Mouse (Mus musculus): ENCODE data around the gene Gli3. TPM values are rescaled to one million over a fixed set of nuclear protein-coding genes. Genes with fewer than 3 reads are reported as not detected.

The Gli3 gene
- polyA plus RNA-seq, 1 experiment from 2014 or later, result 25.5 TPM

DNA sequence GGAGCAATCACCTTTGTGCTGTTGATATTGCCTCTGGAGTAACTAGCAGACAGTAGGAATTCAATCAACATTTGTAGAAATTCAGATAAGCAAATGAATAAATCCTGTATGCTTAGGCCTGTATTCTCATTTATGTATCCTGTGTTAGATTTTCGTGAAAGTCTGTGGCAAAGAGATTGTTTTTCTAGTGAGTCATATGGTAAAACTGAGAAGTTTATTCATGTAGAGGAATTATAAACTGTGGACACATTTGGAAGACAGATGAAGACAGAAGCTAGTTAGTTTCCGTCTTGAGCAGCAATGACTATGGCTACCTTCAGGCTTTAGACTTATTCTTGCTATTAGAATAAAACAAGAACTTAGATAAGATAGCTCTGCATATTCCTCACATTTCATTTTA is 122.9 kb downstream of the Gli3 start:
- H3K9ac ChIP-seq (ENCODE audit: low read length), result no peak overlapping the region
- 49% methylated on average over 2 of the region's 2 CpGs for WGBS
- H3K36me3 ChIP-seq (ENCODE audit: control insufficient read depth, insufficient read depth, low read length), result no peaks in the 10 kb centered on the region
- no peak overlapping the region for H3K4me3 ChIP-seq (ENCODE audit: low read depth, low read length)
- H3K27ac ChIP-seq (ENCODE audit: low read depth), result no peak overlapping the region
- H3K4me1 ChIP-seq (replicated peaks; ENCODE audit: control insufficient read depth, insufficient read depth, low read length), result peaks cover 13% of the 10 kb centered on the region
- H3K4me2 ChIP-seq (ENCODE audit: low read length), result no peak overlapping the region
- H3K27me3 ChIP-seq (replicated peaks; ENCODE audit: control insufficient read depth, insufficient read depth, low read length), result no peaks in the 10 kb centered on the region
- ATAC-seq (replicated peaks; ENCODE audit: low FRiP score, low TSS enrichment, low read depth) (no peak), DNase-seq (ENCODE audit: low spot score) (no peak)
- no peaks in the 10 kb centered on the region for H3K9me3 ChIP-seq (ENCODE audit: control insufficient read depth, low read length)

DNA sequence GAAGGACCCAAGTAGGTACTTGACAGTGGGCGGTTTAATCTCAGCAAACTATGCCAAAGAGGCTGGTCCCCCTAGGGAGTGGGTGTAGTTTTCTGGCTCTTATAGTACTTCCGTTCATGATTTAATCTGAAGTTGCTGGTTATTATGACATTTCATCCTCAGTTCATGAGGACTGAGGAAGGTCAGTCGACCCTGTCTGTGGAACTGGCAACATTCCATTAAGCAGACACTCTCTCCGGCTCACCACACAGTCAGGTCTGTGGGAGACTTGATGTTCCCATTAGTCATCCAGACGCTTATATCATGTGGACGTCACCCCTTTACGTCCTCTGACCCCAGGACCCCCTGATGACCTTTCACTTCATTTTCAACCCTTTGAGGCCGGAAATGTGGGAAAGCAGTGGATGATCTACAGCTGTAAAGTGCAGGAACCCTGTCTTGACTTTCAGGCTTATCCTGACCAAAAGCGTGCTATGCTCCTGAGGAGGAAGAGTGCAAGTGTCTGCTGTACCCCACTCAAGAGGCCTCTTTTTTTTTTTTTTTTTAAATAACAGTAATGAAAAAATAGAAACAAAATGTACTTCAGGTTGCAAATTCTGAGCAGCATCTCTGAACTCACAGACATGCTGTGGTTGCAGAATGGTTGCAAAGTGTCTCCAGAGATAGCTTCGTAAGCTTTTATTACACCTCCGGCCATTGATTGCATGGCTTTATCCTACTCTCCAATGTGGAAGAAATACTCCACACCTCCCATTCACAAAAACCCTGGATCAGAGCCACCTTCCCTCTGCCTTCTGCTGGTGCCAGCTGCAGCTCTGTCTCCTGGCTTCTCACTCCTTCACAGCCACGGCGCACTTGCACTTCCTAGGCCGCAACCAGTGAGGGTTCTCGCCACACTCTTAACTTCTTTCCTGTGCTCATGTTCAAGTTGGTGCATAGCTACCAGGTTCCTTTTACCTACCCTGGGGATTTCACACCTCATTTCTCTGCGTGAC is 125.5 kb downstream of the Gli3 start:
- no peaks in the 10 kb centered on the region for H3K27me3 ChIP-seq (replicated peaks; ENCODE audit: control insufficient read depth, insufficient read depth, low read length)
- ATAC-seq (replicated peaks; ENCODE audit: low FRiP score, low TSS enrichment, low read depth), result no peak

DNA sequence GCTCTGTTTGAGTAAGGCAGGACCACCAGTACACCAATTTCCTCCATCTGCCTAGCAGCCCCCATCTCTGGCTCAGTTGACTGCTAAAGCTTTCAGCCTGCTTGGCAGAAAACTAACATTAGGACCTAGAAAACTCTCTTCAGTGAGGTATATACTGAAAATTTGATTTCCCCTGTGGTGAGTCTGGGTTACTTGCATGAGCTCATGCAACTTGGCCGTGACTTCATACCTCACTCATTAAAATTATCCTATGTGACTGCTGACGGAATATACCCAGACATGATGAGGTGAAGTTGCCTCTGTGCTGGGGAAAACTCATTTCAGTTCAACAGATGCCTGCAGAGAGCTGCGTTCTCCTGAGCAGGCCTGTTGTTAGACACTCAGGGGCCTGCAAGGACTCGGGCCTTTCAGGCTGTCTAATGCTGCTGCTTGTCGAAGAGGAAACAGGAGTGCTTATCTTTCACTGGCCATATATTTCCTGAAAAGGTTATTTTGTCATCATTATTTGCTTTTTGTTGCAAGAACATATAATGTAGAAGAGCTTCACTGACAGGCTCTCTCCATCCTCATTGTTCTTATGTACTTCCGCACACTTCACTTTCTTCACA is 127.4 kb downstream of the Gli3 start:
- no peak for DNase-seq (ENCODE audit: low spot score)

More for the DNA sequence above, 125.5 kb downstream of the Gli3 start:
- Histone ChIP-seq H3K4me2 (ENCODE audit: low read length) (no peak overlapping the region), H3K9me3 (ENCODE audit: control insufficient read depth, low read length) (no peaks in the 10 kb centered on the region), H3K4me1 (replicated peaks; ENCODE audit: control insufficient read depth, insufficient read depth, low read length) (peaks cover 13% of the 10 kb centered on the region), H3K9ac (ENCODE audit: low read length) (no peak overlapping the region), H3K4me3 (ENCODE audit: low read depth, low read length) (no peak overlapping the region), H3K36me3 (ENCODE audit: control insufficient read depth, insufficient read depth, low read length) (no peaks in the 10 kb centered on the region), H3K27ac (ENCODE audit: low read depth) (no peak overlapping the region)
- peak; percentile 47 for DNase-seq (ENCODE audit: low spot score)
- WGBS, result 55% methylated on average over 16 of the region's 16 CpGs

DNA sequence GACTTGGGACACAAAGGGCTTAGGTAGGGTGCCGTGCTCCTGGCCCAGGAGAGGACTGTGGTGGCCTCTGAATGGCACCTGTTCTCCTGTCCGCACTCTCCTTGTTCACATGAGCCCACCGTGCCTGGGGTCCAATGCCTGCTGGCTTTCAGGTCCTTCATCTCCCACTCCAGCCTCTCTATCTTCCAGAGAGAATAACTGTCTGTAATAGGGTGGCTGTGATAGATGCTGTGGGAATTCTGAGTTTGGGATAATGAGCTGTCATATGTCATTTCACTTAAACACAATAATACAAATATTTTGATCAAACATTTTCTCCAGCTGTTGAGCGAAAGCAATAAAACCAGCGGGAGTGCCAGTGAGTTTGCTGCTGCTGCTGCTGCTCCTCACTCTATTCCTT is 133.6 kb downstream of the Gli3 start:
- Histone ChIP-seq H3K4me2 (ENCODE audit: low read length) (no peak overlapping the region), H3K9ac (ENCODE audit: low read length) (no peak overlapping the region), H3K4me1 (replicated peaks; ENCODE audit: control insufficient read depth, insufficient read depth, low read length) (no peaks in the 10 kb centered on the region), H3K36me3 (ENCODE audit: control insufficient read depth, insufficient read depth, low read length) (no peaks in the 10 kb centered on the region), H3K27ac (ENCODE audit: low read depth) (no peak overlapping the region), H3K27me3 (replicated peaks; ENCODE audit: control insufficient read depth, insufficient read depth, low read length) (no peaks in the 10 kb centered on the region), H3K9me3 (ENCODE audit: control insufficient read depth, low read length) (no peaks in the 10 kb centered on the region), H3K4me3 (ENCODE audit: low read depth, low read length) (no peak overlapping the region)
- DNase-seq (ENCODE audit: low spot score), result peak; percentile 38
- no peak for ATAC-seq (replicated peaks; ENCODE audit: low FRiP score, low TSS enrichment, low read depth)
- 50% methylated on average over 5 of the region's 5 CpGs for WGBS

More for the DNA sequence above, 127.4 kb downstream of the Gli3 start:
- ATAC-seq (replicated peaks; ENCODE audit: low FRiP score, low TSS enrichment, low read depth), result no peak
- no peaks in the 10 kb centered on the region for H3K27me3 ChIP-seq (replicated peaks; ENCODE audit: control insufficient read depth, insufficient read depth, low read length)
- H3K4me1 ChIP-seq (replicated peaks; ENCODE audit: control insufficient read depth, insufficient read depth, low read length), result peaks cover 13% of the 10 kb centered on the region
- no peak overlapping the region for H3K27ac ChIP-seq (ENCODE audit: low read depth)
- H3K9ac ChIP-seq (ENCODE audit: low read length), result no peak overlapping the region
- H3K9me3 ChIP-seq (ENCODE audit: control insufficient read depth, low read length), result no peaks in the 10 kb centered on the region
- WGBS, result 57% methylated on average over 6 of the region's 6 CpGs
- no peak overlapping the region for H3K4me2 ChIP-seq (ENCODE audit: low read length)
- no peaks in the 10 kb centered on the region for H3K36me3 ChIP-seq (ENCODE audit: control insufficient read depth, insufficient read depth, low read length)
- H3K4me3 ChIP-seq (ENCODE audit: low read depth, low read length), result no peak overlapping the region

GRCm38 (mm10) chr13:15599741-15600140 is 136.7 kb downstream of the Gli3 start:
- no peak for ATAC-seq (replicated peaks; ENCODE audit: low FRiP score, low TSS enrichment, low read depth)

GRCm38 (mm10) chr13:15602161-15602560 is 139.1 kb downstream of the Gli3 start:
- no peak for ATAC-seq (replicated peaks; ENCODE audit: low FRiP score, low TSS enrichment, low read depth)
- WGBS, result 38% methylated on average over 5 of the region's 5 CpGs

More at GRCm38 (mm10) chr13:15599741-15600140, 136.7 kb downstream of the Gli3 start:
- DNase-seq (ENCODE audit: low spot score), result peak; percentile 48
- Histone ChIP-seq H3K4me3 (ENCODE audit: low read depth, low read length) (no peak overlapping the region), H3K36me3 (ENCODE audit: control insufficient read depth, insufficient read depth, low read length) (no peaks in the 10 kb centered on the region), H3K4me1 (replicated peaks; ENCODE audit: control insufficient read depth, insufficient read depth, low read length) (peaks cover 5% of the 10 kb centered on the region), H3K27me3 (replicated peaks; ENCODE audit: control insufficient read depth, insufficient read depth, low read length) (no peaks in the 10 kb centered on the region), H3K9ac (ENCODE audit: low read length) (no peak overlapping the region), H3K9me3 (ENCODE audit: control insufficient read depth, low read length) (no peaks in the 10 kb centered on the region), H3K4me2 (ENCODE audit: low read length) (no peak overlapping the region), H3K27ac (ENCODE audit: low read depth) (no peak overlapping the region)
- 95% methylated on average over 2 of the region's 2 CpGs for WGBS

GRCm38 (mm10) chr13:15602677-15603221 is 139.7 kb downstream of the Gli3 start:
- WGBS, result 16% methylated on average over 4 of the region's 4 CpGs
- ATAC-seq (replicated peaks; ENCODE audit: low FRiP score, low TSS enrichment, low read depth) (no peak), DNase-seq (ENCODE audit: low spot score) (peak; percentile 48)

More at GRCm38 (mm10) chr13:15602161-15602560, 139.1 kb downstream of the Gli3 start:
- H3K36me3 ChIP-seq (ENCODE audit: control insufficient read depth, insufficient read depth, low read length), result no peaks in the 10 kb centered on the region
- no peak overlapping the region for H3K4me2 ChIP-seq (ENCODE audit: low read length)
- no peaks in the 10 kb centered on the region for H3K27me3 ChIP-seq (replicated peaks; ENCODE audit: control insufficient read depth, insufficient read depth, low read length)
- DNase-seq (ENCODE audit: low spot score), result peak; percentile 48
- no peak overlapping the region for H3K9ac ChIP-seq (ENCODE audit: low read length)
- H3K4me3 ChIP-seq (ENCODE audit: low read depth, low read length), result no peak overlapping the region
- H3K9me3 ChIP-seq (ENCODE audit: control insufficient read depth, low read length), result no peaks in the 10 kb centered on the region
- no peak overlapping the region for H3K27ac ChIP-seq (ENCODE audit: low read depth)
- peaks cover 5% of the 10 kb centered on the region for H3K4me1 ChIP-seq (replicated peaks; ENCODE audit: control insufficient read depth, insufficient read depth, low read length)

DNA sequence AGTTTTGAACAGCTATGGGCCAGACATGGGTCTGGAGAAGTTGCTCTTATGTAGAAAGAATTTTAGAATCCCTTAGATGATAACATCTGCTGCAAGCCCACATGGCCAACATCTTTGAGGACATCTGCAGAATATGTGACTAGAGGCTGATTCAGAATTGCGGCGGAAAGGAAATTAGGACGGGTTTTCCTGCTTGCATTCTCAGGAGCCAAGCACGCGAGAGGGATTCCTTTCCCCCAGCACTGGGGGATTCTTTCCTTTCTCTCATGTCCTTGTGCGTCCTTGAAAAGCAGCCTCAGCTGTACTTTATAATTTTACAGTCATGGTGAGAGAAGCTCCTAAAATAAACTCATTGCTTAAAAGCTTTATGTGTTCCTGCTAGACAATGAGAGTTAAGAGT is 141.0 kb downstream of the Gli3 start:
- H3K36me3 ChIP-seq (ENCODE audit: control insufficient read depth, insufficient read depth, low read length), result no peaks in the 10 kb centered on the region
- peaks cover 5% of the 10 kb centered on the region for H3K4me1 ChIP-seq (replicated peaks; ENCODE audit: control insufficient read depth, insufficient read depth, low read length)
- ATAC-seq (replicated peaks; ENCODE audit: low FRiP score, low TSS enrichment, low read depth) (no peak), DNase-seq (ENCODE audit: low spot score) (no peak)
- no peak overlapping the region for H3K27ac ChIP-seq (ENCODE audit: low read depth)
- no peak overlapping the region for H3K9ac ChIP-seq (ENCODE audit: low read length)
- no peak overlapping the region for H3K4me2 ChIP-seq (ENCODE audit: low read length)
- H3K27me3 ChIP-seq (replicated peaks; ENCODE audit: control insufficient read depth, insufficient read depth, low read length), result no peaks in the 10 kb centered on the region
- no peaks in the 10 kb centered on the region for H3K9me3 ChIP-seq (ENCODE audit: control insufficient read depth, low read length)
- WGBS, result 59% methylated on average over 6 of the region's 6 CpGs
- no peak overlapping the region for H3K4me3 ChIP-seq (ENCODE audit: low read depth, low read length)

More at GRCm38 (mm10) chr13:15602677-15603221, 139.7 kb downstream of the Gli3 start:
- no peaks in the 10 kb centered on the region for H3K27me3 ChIP-seq (replicated peaks; ENCODE audit: control insufficient read depth, insufficient read depth, low read length)
- H3K36me3 ChIP-seq (ENCODE audit: control insufficient read depth, insufficient read depth, low read length), result no peaks in the 10 kb centered on the region
- H3K27ac ChIP-seq (ENCODE audit: low read depth), result no peak overlapping the region
- no peak overlapping the region for H3K4me3 ChIP-seq (ENCODE audit: low read depth, low read length)
- no peaks in the 10 kb centered on the region for H3K9me3 ChIP-seq (ENCODE audit: control insufficient read depth, low read length)
- no peak overlapping the region for H3K9ac ChIP-seq (ENCODE audit: low read length)
- H3K4me1 ChIP-seq (replicated peaks; ENCODE audit: control insufficient read depth, insufficient read depth, low read length), result peaks cover 5% of the 10 kb centered on the region
- no peak overlapping the region for H3K4me2 ChIP-seq (ENCODE audit: low read length)

Data from intestine, embryonic 14.5 days (tissue).